Mouse (Mus musculus): ENCODE measurements around the gene Tshz3.

Gene Tshz3

GRCm38 (mm10) chr7:36697856-36698588 lies at the start of gene Tshz3:
Gene Tshz3, plus strand, starts transcription at chr7:36698118.
- peak; percentile 18 for DNase-seq (ENCODE audit: low read depth, low spot score)

GRCm38 (mm10) chr7:36655931-36656330 lies 42.0 kb upstream of the Tshz3 start:
- DNase-seq (ENCODE audit: low read depth, low spot score): no peak

- DNase-seq (ENCODE audit: low read depth, low spot score): no peak
Measured at GRCm38 (mm10) chr7:36656401-36656800, 41.5 kb upstream of the Tshz3 start.

GRCm38 (mm10) chr7:36658331-36658730 lies 39.6 kb upstream of the Tshz3 start:
- no peak for DNase-seq (ENCODE audit: low read depth, low spot score)

- DNase-seq (ENCODE audit: low read depth, low spot score): no peak
Measured at GRCm38 (mm10) chr7:36659265-36659664, 38.7 kb upstream of the Tshz3 start.

GRCm38 (mm10) chr7:36660654-36661053 lies 37.3 kb upstream of the Tshz3 start:
- no peak for DNase-seq (ENCODE audit: low read depth, low spot score)

- DNase-seq (ENCODE audit: low read depth, low spot score): no peak
Measured at GRCm38 (mm10) chr7:36663431-36663830, 34.5 kb upstream of the Tshz3 start.

GRCm38 (mm10) chr7:36667767-36668166 lies 30.2 kb upstream of the Tshz3 start:
- DNase-seq (ENCODE audit: low read depth, low spot score): no peak

- DNase-seq (ENCODE audit: low read depth, low spot score): no peak
Measured at GRCm38 (mm10) chr7:36678031-36678430, 19.9 kb upstream of the Tshz3 start.

- no peak for DNase-seq (ENCODE audit: low read depth, low spot score)
Measured at GRCm38 (mm10) chr7:36678510-36678909, 19.4 kb upstream of the Tshz3 start.

- no peak for DNase-seq (ENCODE audit: low read depth, low spot score)
Measured at GRCm38 (mm10) chr7:36679031-36679618, 18.8 kb upstream of the Tshz3 start.

GRCm38 (mm10) chr7:36679866-36680458 lies 18.0 kb upstream of the Tshz3 start:
- DNase-seq (ENCODE audit: low read depth, low spot score): no peak

- no peak for DNase-seq (ENCODE audit: low read depth, low spot score)
Measured at GRCm38 (mm10) chr7:36687508-36687907, 10.4 kb upstream of the Tshz3 start.

- DNase-seq (ENCODE audit: low read depth, low spot score): no peak
Measured at GRCm38 (mm10) chr7:36689049-36689793, 8.7 kb upstream of the Tshz3 start.

GRCm38 (mm10) chr7:36690551-36690950 lies 7.4 kb upstream of the Tshz3 start:
- peak; percentile 29 for DNase-seq (ENCODE audit: low read depth, low spot score)

GRCm38 (mm10) chr7:36691617-36692016 lies 6.3 kb upstream of the Tshz3 start:
- no peak for DNase-seq (ENCODE audit: low read depth, low spot score)

GRCm38 (mm10) chr7:36692381-36692780 lies 5.5 kb upstream of the Tshz3 start:
- DNase-seq (ENCODE audit: low read depth, low spot score): no peak

GRCm38 (mm10) chr7:36693081-36693480 lies 4.8 kb upstream of the Tshz3 start:
- DNase-seq (ENCODE audit: low read depth, low spot score): no peak

GRCm38 (mm10) chr7:36694642-36695191 lies 3.2 kb upstream of the Tshz3 start:
- DNase-seq (ENCODE audit: low read depth, low spot score): no peak

- no peak for DNase-seq (ENCODE audit: low read depth, low spot score)
Measured at GRCm38 (mm10) chr7:36695276-36695675, 2.6 kb upstream of the Tshz3 start.

GRCm38 (mm10) chr7:36695791-36696241 lies 2.1 kb upstream of the Tshz3 start:
- no peak for DNase-seq (ENCODE audit: low read depth, low spot score)

Data from CD4-positive, CD25-positive, alpha-beta regulatory T cell, adult 2 months (primary cell).